Mouse (Mus musculus) lung, postnatal 0 days (tissue): ENCODE measurements at regions not wholly inside any gene's neighbourhood (a gene's known extent, or its start where the extent isn't known, plus 50 kb on each side); places are given as distances from the start of the nearest gene placed in this dataset.

ENCODE experiments used
- CTCF ChIP-seq: IDR thresholded peaks from 2 replicates; pipeline ENCODE4 v1.5.1; 2016; ENCODE audit warnings: antibody characterized with exemption, mild to moderate bottlenecking
- EP300 ChIP-seq: IDR thresholded peaks from 2 replicates; pipeline ENCODE4 v1.6.1; 2016; ENCODE audit warnings: antibody characterized with exemption, mild to moderate bottlenecking, control low read depth

GRCm38 (mm10) chr17:48672749-48673148, 218.0 kb downstream of the Unc5cl start:
- TF ChIP-seq CTCF = no peak
- no peak for TF ChIP-seq EP300
